Mouse (Mus musculus) heart, adult 2 months (tissue): Measurements from ENCODE around the gene Olfr1136. TPM values are rescaled to one million over a fixed set of nuclear protein-coding genes. Genes with fewer than 3 reads are reported as not detected.

Source experiments
- DNase-seq, 2 experiments: peaks; one replicate each; pipeline ENCODE4 v3.0.0; 2021
- H3K27ac ChIP-seq: fragments of 200-600 bp; 2 replicates; pipeline ENCODE4 v1.8.1; 2022
- H3K27me3 ChIP-seq: fragments of 200-500 bp; 2 replicates; pipeline ENCODE4 v1.6.1; 2012; ENCODE audit warnings: mild to moderate bottlenecking, low read length, inconsistent platforms, mixed read lengths; ENCODE audit not compliant: control insufficient read depth, insufficient read depth
- H3K36me3 ChIP-seq: fragments of 200-500 bp; 2 replicates; pipeline ENCODE4 v1.6.1; 2012; ENCODE audit warnings: low read length, inconsistent platforms; ENCODE audit not compliant: control insufficient read depth, insufficient read depth
- H3K4me1 ChIP-seq: fragments of 200-500 bp; 2 replicates; pipeline ENCODE4 v1.6.1; 2011; ENCODE audit warnings: low read length; ENCODE audit not compliant: control insufficient read depth, insufficient read depth
- H3K4me3 ChIP-seq: fragments of 200-600 bp; 2 replicates; pipeline ENCODE4 v1.8.1; 2022
- H3K79me2 ChIP-seq: fragments of 200-500 bp; replicated peaks from 2 replicates; pipeline ENCODE4 v1.6.1; 2012; ENCODE audit warnings: mild to moderate bottlenecking, inconsistent platforms, low read length, moderate library complexity, mixed read lengths; ENCODE audit not compliant: control insufficient read depth, insufficient read depth
- H3K9ac ChIP-seq: fragments of 200-500 bp; 2 replicates; pipeline ENCODE4 v1.6.1; 2012; ENCODE audit warnings: low read depth, mild to moderate bottlenecking, control low read depth, inconsistent platforms, low read length, mixed read lengths
- CTCF ChIP-seq: fragments of 200-600 bp; IDR thresholded peaks from 2 replicates; pipeline ENCODE4 v1.8.1; 2022; ENCODE audit warnings: antibody characterized with exemption, mild to moderate bottlenecking, moderate library complexity
- EP300 ChIP-seq: fragments of 200-500 bp; IDR thresholded peaks from 2 replicates; pipeline ENCODE4 v1.6.1; 2011; ENCODE audit warnings: low read depth, low read length, control low read depth; ENCODE audit not compliant: insufficient read depth
- POLR2A ChIP-seq: fragments of 200-500 bp; IDR thresholded peaks from 2 replicates; pipeline ENCODE4 v1.6.1; 2011; ENCODE audit warnings: mild to moderate bottlenecking, low read depth, low read length, control low read depth; ENCODE audit not compliant: insufficient read depth
- WGBS: fragments of 180-500 bp; shearing (Covaris S2); methylation state at CpG from one replicate; pipeline ENCODE4 v1.1.7; 2018; 5-methylcytosine and 5-hydroxymethylcytosine counted together
- intact Hi-C: fragments of 180-260 bp; cut with DNase I; formaldehyde crosslinking; loops from one replicate; pipeline ENCODE4 v1.15.1; 2025
- long read RNA-seq: library from polyadenylated mRNA; stranded (forward); transcript quantifications from one replicate; pipeline ENCODE4 v2.0.0, GENCODE M21; 2021
- polyA plus RNA-seq: library from polyadenylated mRNA; depleted of rRNA; stranded (reverse); fragments of >200 nt; gene quantifications from 2 replicates; pipeline ENCODE4 v1.2.3, GENCODE M21; 2012; rRNA removed
- total RNA-seq, 2 experiments: library from RNA; stranded (reverse); gene quantifications; 2 replicates each; pipeline ENCODE4 v1.2.3; 2021

Gene Olfr1136
- total RNA-seq (not detected), polyA plus RNA-seq (not detected in 2 replicates)
- long read RNA-seq: 0 reads

DNA sequence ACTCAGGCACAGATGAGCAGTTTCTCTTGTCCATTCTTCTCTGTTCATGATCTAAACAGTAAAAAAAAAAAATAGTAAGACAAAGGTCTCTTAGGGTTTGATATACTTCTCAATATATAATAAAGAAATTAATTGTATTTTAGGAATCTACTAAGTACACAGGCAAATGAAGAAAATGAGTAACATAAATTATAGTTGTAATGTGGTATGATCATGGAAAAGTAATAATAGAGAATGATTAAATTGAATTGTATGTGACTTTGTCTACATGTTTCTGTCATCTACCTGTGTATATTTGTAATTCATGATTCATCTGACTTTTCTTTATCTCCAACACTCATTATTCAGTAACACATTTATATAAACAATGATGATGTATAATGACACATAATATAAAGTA is at the start of gene Olfr1136:
Olfr1136 (minus strand) TSS at position 101 of the 400 bp plus-strand sequence.
- H3K27me3 ChIP-seq: no peaks in the 10 kb centered on the region
- H3K4me3 ChIP-seq: no peak within 1 kb of the TSS
- intact Hi-C loops: no loop called here
- TF ChIP-seq POLR2A (no peak), CTCF (no peak), EP300 (no peak)
- no peak within 1 kb of the TSS for H3K9ac ChIP-seq
- no peaks in the 10 kb centered on the region for H3K4me1 ChIP-seq
- no peaks in the 10 kb centered on the region for H3K79me2 ChIP-seq
- no peak for DNase-seq
- no peak within 1 kb of the TSS for H3K27ac ChIP-seq
- no peaks in the 10 kb centered on the region for H3K36me3 ChIP-seq

DNA sequence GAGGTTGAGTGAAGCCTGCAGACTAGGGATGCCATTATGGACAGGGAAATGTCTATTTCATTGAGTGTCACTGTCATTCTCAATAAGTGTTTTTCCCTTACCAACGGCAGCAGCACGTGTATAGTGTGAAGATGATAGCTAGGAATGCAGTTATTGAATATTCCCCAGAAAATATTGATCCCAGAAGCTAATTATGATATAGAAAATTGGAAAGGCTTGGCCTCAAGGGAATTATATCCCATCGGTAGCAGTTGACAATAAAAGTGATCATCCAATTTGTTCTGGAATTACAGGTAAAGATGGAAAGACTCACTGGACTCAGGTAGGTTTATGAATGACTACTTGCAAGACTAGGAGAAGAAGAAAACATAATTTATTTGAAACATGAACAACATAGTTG is 49.7 kb upstream of the Olfr1136 start, which contains the start of gene Olfr1140:
Olfr1140 (plus strand) TSS at position 301 of the 400 bp plus-strand sequence.
- no peaks in the 10 kb centered on the region for H3K36me3 ChIP-seq
- WGBS: 53% methylated on average over 3 of the region's 3 CpGs
- H3K4me3 ChIP-seq: no peak within 1 kb of the TSS
- no peaks in the 10 kb centered on the region for H3K79me2 ChIP-seq
- H3K27me3 ChIP-seq: no peaks in the 10 kb centered on the region
- H3K9ac ChIP-seq: no peak within 1 kb of the TSS
- intact Hi-C loops: no loop called here
- no peak within 1 kb of the TSS for H3K27ac ChIP-seq
- no peak for TF ChIP-seq POLR2A
- no peak for TF ChIP-seq EP300
- TF ChIP-seq CTCF: no peak
- DNase-seq: no peak
- H3K4me1 ChIP-seq: no peaks in the 10 kb centered on the region

DNA sequence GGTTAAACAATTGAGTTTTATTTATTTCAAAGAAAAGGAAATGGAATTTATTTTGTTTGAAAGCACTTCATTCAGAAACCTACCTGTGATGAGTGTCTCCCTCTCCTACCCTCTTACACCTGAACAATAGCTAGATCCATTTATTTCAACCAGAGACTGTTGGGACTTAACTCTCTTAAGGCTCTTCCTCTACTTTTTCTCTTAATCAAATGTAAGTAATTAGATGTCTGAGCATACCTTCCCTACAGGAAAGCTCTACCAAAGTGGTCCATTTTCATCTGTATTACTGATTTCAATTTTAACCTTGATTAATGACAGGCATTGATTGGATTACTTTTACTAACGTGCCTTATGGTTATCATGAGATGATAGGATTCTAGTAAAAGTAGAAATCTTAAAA is 46.1 kb upstream of the Olfr1136 start, which contains the start of gene Olfr1138:
Olfr1138 (minus strand) TSS at position 101 of the 400 bp plus-strand sequence.
- DNase-seq: no peak
- Histone ChIP-seq H3K27ac (no peak within 1 kb of the TSS), H3K36me3 (no peaks in the 10 kb centered on the region), H3K27me3 (no peaks in the 10 kb centered on the region), H3K9ac (no peak within 1 kb of the TSS), H3K79me2 (no peaks in the 10 kb centered on the region), H3K4me3 (no peak within 1 kb of the TSS), H3K4me1 (no peaks in the 10 kb centered on the region)
- WGBS: 66% methylated on average over 1 of the region's 1 CpGs
- intact Hi-C loops: no loop called here
- TF ChIP-seq POLR2A (no peak), EP300 (no peak), CTCF (no peak)

DNA sequence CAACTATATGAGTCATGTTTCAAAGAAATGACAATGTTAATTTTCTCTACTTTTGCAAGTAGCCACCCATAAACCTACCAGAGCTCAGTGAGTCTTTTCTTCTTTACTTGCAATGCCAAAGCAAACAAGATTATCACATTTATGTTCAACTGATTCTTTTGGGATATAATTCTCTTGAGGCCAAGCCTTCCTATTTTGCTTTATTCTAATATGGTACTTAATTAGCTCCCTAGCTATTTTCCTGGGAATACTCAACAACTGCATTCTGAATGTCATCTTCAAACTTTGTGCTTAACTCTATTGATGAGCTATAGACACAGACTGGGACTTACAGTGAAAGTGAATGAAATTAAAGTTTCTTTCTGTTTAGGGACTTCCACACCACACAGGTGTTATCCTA is 19.3 kb upstream of the Olfr1136 start, which contains the start of gene Olfr1137:
Olfr1137 (minus strand) TSS at position 101 of the 400 bp plus-strand sequence.
- Histone ChIP-seq H3K27me3 (no peaks in the 10 kb centered on the region), H3K9ac (no peak within 1 kb of the TSS), H3K4me3 (no peak within 1 kb of the TSS), H3K27ac (no peak within 1 kb of the TSS), H3K4me1 (no peaks in the 10 kb centered on the region), H3K79me2 (no peaks in the 10 kb centered on the region), H3K36me3 (no peaks in the 10 kb centered on the region)
- DNase-seq: no peak
- TF ChIP-seq POLR2A (no peak), EP300 (no peak), CTCF (no peak)
- intact Hi-C loops: no loop called here

DNA sequence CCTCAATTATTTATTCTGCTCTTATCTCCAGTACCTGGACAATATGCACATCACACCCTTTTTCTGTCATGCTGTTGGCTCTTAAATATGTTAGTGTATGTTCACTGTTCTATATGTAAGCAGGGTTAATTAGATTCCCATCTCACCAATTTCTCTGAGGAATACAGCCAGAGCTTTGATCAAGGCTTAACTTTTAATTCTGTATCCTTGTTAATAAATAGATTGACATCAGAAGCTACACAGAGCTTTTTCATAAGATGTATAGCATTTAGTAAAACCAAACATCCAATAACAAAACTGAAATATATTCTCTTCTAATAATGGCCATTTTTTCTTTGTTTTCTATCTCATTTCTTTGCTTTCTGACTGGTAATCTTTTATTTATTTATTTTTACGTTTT is 20.2 kb downstream of the Olfr1136 start, which contains the start of gene Olfr1135:
Olfr1135 (minus strand) TSS at position 101 of the 400 bp plus-strand sequence.
- Histone ChIP-seq H3K4me3 (no peak within 1 kb of the TSS), H3K27me3 (no peaks in the 10 kb centered on the region), H3K36me3 (no peaks in the 10 kb centered on the region), H3K4me1 (no peaks in the 10 kb centered on the region), H3K79me2 (no peaks in the 10 kb centered on the region), H3K27ac (no peak within 1 kb of the TSS), H3K9ac (no peak within 1 kb of the TSS)
- TF ChIP-seq CTCF: no peak
- no peak for TF ChIP-seq EP300
- TF ChIP-seq POLR2A: no peak
- intact Hi-C loops: no loop called here
- no peak for DNase-seq
- 4% methylated on average over 1 of the region's 1 CpGs for WGBS

DNA sequence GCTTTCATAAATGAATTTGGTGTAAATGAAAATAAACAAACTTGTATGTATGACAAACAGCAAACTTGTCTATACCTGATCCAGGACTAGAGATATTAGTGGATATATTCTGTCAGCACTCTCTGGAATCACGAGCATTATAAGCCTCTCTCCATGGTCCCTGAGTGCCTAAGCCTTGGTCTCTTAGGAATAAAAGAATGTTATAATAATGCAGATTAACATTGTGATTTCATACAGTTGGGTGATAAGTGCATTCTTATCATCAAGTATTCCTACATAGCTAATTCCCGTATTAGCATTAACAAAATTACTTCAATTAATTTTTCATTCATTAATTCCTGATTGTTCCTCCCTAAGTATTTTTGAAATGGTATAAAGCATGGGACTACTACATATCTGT is 35.4 kb downstream of the Olfr1136 start, which contains the start of gene Olfr1134:
Olfr1134 (minus strand) TSS at position 101 of the 400 bp plus-strand sequence.
- DNase-seq: no peak
- 63% methylated on average over 2 of the region's 2 CpGs for WGBS
- H3K27me3 ChIP-seq: no peaks in the 10 kb centered on the region
- H3K27ac ChIP-seq: no peak within 1 kb of the TSS
- no peaks in the 10 kb centered on the region for H3K36me3 ChIP-seq
- intact Hi-C loops: no loop called here
- TF ChIP-seq POLR2A: no peak
- no peak for TF ChIP-seq EP300
- H3K79me2 ChIP-seq: no peaks in the 10 kb centered on the region
- H3K9ac ChIP-seq: no peak within 1 kb of the TSS
- no peak within 1 kb of the TSS for H3K4me3 ChIP-seq
- H3K4me1 ChIP-seq: no peaks in the 10 kb centered on the region
